Mouse (Mus musculus) midbrain, embryonic 15.5 days (tissue): Measurements from ENCODE around the gene 4921536K21Rik. TPM values are rescaled to one million over a fixed set of nuclear protein-coding genes. Genes with fewer than 3 reads are reported as not detected.

Experiments used
- ATAC-seq: fragments of 200-750 bp; cut with Nextera tagmentation; replicated peaks from 2 replicates; pipeline ENCODE4 v1.8.0; 2017; ENCODE audit warnings: moderate TSS enrichment
- H3K27ac ChIP-seq: fragments of 300-500 bp; sonication (generic); 2 replicates; pipeline ENCODE4 v1.5.1; 2015; ENCODE audit warnings: mild to moderate bottlenecking, inconsistent platforms
- H3K27me3 ChIP-seq: fragments of 300-500 bp; sonication (generic); replicated peaks from 2 replicates; pipeline ENCODE4 v1.6.1; 2015; ENCODE audit warnings: inconsistent platforms
- H3K36me3 ChIP-seq: fragments of 300-500 bp; sonication (generic); replicated peaks from 2 replicates; pipeline ENCODE4 v1.6.1; 2015; ENCODE audit warnings: inconsistent platforms
- H3K4me1 ChIP-seq: fragments of 300-500 bp; sonication (generic); 2 replicates; pipeline ENCODE4 v1.6.1; 2015; ENCODE audit warnings: inconsistent platforms
- H3K4me2 ChIP-seq: fragments of 300-500 bp; sonication (generic); 2 replicates; pipeline ENCODE4 v1.6.1; 2015; ENCODE audit warnings: inconsistent platforms, mild to moderate bottlenecking, moderate library complexity
- H3K4me3 ChIP-seq: fragments of 300-500 bp; sonication (generic); 2 replicates; pipeline ENCODE4 v1.5.1; 2015; ENCODE audit warnings: mild to moderate bottlenecking, inconsistent platforms
- H3K9ac ChIP-seq: fragments of 300-500 bp; sonication (generic); 2 replicates; pipeline ENCODE4 v1.6.1; 2015; ENCODE audit warnings: mild to moderate bottlenecking, inconsistent platforms
- H3K9me3 ChIP-seq: fragments of 300-500 bp; sonication (generic); 2 replicates; pipeline ENCODE4 v1.6.1; 2016; ENCODE audit warnings: inconsistent platforms
- WGBS: fragments of 180-500 bp; shearing (Covaris S2); methylation state at CpG from one replicate; pipeline ENCODE4 v1.1.7; 2015; ENCODE audit warnings: mixed read lengths; 5-methylcytosine and 5-hydroxymethylcytosine counted together
- polyA plus RNA-seq: library from polyadenylated mRNA; unstranded; fragments of >200 nt; fragmentation: Nextera tagmentation; extraction: Ambion mirVana; gene quantifications from 2 replicates; pipeline ENCODE4 v1.2.1, GENCODE M21; 2015

The 4921536K21Rik gene
- polyA plus RNA-seq, 1 experiment from 2014 or later: 0.90 TPM

DNA sequence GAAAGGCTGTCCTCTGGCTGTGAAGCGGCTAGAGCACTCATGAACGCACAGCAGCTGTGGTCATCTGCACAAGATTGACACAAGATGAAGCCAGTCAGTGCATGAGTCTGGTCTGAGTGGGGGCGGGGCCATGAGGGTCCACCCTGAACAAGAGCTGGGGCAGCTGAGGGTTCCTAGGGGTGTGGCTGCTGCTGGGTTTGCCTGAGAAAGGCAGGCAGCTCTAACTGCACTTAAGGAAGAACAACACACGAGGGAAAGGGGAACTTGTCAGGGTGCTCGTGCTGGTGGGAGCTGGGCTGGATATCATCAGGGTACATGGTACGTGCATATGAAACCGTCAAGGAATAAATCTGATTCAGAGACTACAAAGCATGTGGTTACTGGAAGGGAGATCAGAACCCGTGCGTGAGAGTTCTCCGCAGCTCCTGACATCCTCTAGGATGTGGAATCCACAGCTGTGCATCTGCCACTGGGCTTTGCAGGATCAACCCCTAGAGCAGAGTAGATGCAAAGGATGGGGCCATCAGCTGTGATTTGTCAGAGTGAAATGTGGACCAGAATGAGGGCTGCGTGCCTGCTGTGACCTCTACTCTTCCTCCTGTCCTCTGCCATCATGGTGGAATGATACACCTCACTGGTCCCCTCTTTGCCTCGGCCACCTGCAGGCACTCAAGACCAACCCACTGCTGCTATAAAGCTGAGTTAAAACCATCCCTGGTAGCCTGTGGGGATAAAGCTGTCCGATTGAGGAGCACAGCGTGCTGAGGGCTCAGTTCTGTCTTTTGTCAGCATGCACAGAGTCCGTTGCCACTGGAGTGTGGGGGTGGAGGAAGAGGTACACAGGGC lies 45.2 kb downstream of the 4921536K21Rik start:
- ATAC-seq: no peak
- no peaks in the 10 kb centered on the region for H3K27me3 ChIP-seq
- H3K4me3 ChIP-seq: no peak overlapping the region
- no peaks in the 10 kb centered on the region for H3K4me1 ChIP-seq
- H3K9ac ChIP-seq: no peak overlapping the region
- no peaks in the 10 kb centered on the region for H3K9me3 ChIP-seq
- H3K4me2 ChIP-seq: no peak overlapping the region
- 79% methylated on average over 15 of the region's 15 CpGs for WGBS
- H3K36me3 ChIP-seq: no peaks in the 10 kb centered on the region
- no peak overlapping the region for H3K27ac ChIP-seq

DNA sequence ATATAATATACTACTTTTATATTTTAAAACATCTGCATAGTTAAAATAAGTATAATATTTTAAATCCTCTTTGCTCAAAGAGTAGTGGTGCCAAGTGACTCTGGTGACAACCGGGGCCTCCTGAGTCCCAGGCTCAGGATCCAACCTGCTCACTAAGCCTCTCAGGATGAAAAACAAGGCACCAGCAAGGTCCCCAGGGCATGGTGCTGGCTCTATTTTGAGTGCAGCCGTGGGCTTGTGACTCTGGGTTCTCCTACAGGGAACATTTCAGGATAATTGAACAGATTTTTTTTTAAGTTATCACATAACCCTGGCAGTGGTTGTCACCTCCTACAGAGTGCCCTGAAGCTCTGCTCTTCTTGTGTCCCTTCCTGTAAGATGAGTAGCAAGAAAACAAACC lies 48.5 kb downstream of the 4921536K21Rik start:
- WGBS: 57% methylated on average over 2 of the region's 2 CpGs
- H3K4me3 ChIP-seq: no peak overlapping the region

DNA sequence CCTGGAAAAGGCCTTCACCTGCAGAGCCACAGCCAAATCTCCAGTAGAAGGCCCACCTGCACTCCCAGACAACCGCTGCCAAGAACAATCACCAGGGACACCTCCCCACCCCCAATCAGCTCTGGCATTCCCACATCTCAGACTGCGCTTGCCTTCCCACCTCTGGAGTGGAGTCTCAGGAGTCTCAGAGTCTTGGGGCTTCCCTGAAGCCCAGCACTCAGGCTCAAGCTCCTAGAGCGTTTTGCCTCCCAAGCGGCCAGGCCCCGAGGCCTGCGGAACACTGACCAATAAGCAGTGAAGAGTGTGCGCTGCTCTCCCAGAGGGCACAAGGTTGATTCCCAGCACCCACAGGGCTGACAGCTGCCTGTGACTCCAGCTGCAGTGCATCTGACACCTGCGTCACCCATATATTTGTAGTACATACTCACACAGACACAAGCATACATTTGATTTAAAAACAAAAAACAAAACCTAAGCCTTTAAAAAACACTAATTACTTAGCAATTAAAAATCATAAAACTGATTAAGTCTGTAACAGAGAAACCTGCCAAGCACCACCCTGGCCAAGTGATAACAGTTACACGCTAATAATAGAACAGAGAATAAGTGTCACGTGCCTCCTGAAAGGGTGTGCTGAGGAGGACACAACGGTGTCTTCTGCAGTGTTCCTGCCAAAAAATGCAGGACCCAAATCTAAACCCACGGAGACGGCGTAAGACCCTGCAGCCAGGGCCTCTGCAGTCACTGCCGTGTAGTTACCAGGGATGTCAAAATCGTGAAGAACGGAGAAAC lies 50.8 kb downstream of the 4921536K21Rik start:
- H3K4me1 ChIP-seq: no peaks in the 10 kb centered on the region
- no peak overlapping the region for H3K4me2 ChIP-seq
- H3K27ac ChIP-seq: no peak overlapping the region
- 82% methylated on average over 17 of the region's 17 CpGs for WGBS
- no peaks in the 10 kb centered on the region for H3K36me3 ChIP-seq
- H3K27me3 ChIP-seq: no peaks in the 10 kb centered on the region
- H3K4me3 ChIP-seq: no peak overlapping the region
- H3K9ac ChIP-seq: no peak overlapping the region
- H3K9me3 ChIP-seq: no peaks in the 10 kb centered on the region
- no peak for ATAC-seq

More for the DNA sequence above, 48.5 kb downstream of the 4921536K21Rik start:
- Histone ChIP-seq H3K36me3 (no peaks in the 10 kb centered on the region), H3K4me1 (no peaks in the 10 kb centered on the region), H3K27ac (no peak overlapping the region), H3K27me3 (no peaks in the 10 kb centered on the region), H3K9ac (no peak overlapping the region), H3K9me3 (no peaks in the 10 kb centered on the region), H3K4me2 (no peak overlapping the region)
- ATAC-seq: no peak

Other genes with a start within 250 kb of the 4921536K21Rik start
- 39.5 and 42.5 TPM in 2 replicates for gene Morc2a, start 245.9 kb downstream of the 4921536K21Rik start, polyA plus RNA-seq
- 33.5 and 36.2 TPM in 2 replicates for gene Osbp2, start 31.2 kb downstream of the 4921536K21Rik start, polyA plus RNA-seq
- gene Dusp18, start 142 bp upstream of the 4921536K21Rik start, polyA plus RNA-seq: 41.4 and 42.9 TPM in 2 replicates
- 17.9 and 19.4 TPM in 2 replicates for gene Slc35e4, start 19.6 kb upstream of the 4921536K21Rik start, polyA plus RNA-seq
- gene Tcn2, start 37.1 kb upstream of the 4921536K21Rik start, polyA plus RNA-seq: 22.6 and 24.9 TPM in 2 replicates
- 57.5 and 60.1 TPM in 2 replicates for gene Pes1, start 68.9 kb upstream of the 4921536K21Rik start, polyA plus RNA-seq
- 0.23 TPM in 1 of 2 replicates, not detected in the other for gene 4930556J24Rik, start 81.7 kb upstream of the 4921536K21Rik start, polyA plus RNA-seq
- gene Gal3st1, start 88.5 kb upstream of the 4921536K21Rik start, polyA plus RNA-seq: 5.4 and 5.5 TPM in 2 replicates
- not detected in 2 replicates for gene Sec14l4, start 136.4 kb upstream of the 4921536K21Rik start, polyA plus RNA-seq
- 1.3 and 1.4 TPM in 2 replicates for gene Sec14l3, start 169.7 kb upstream of the 4921536K21Rik start, polyA plus RNA-seq
- 9.3 and 12.8 TPM in 2 replicates for gene Mtfp1, start 200.3 kb upstream of the 4921536K21Rik start, polyA plus RNA-seq
- 4.0 TPM in 2 replicates for gene Sec14l2, start 228.3 kb upstream of the 4921536K21Rik start, polyA plus RNA-seq
- 55.3 and 55.4 TPM in 2 replicates for gene Rnf215, start 240.1 kb upstream of the 4921536K21Rik start, polyA plus RNA-seq